Mouse (Mus musculus) liver, embryonic 16.5 days (tissue): ENCODE data around the gene Chtop. TPM values are rescaled to one million over a fixed set of nuclear protein-coding genes. Genes with fewer than 3 reads are reported as not detected.

Experiments
- ATAC-seq: fragments of 200-750 bp; cut with Nextera tagmentation; 2 replicates; pipeline ENCODE4 v1.8.0; 2017; ENCODE audit warnings: low read depth, mild to moderate bottlenecking, moderate number of reproducible peaks, moderate library complexity
- H3K27ac ChIP-seq: fragments of 300-500 bp; sonication (generic); 2 replicates; pipeline ENCODE4 v1.5.1; 2014; ENCODE audit warnings: mild to moderate bottlenecking, low read length
- H3K27me3 ChIP-seq: fragments of 300-500 bp; sonication (generic); 2 replicates; pipeline ENCODE4 v1.6.1; 2014; ENCODE audit warnings: low read depth, low read length, mixed read lengths; ENCODE audit not compliant: control insufficient read depth, insufficient read depth
- H3K36me3 ChIP-seq: fragments of 300-500 bp; sonication (generic); 2 replicates; pipeline ENCODE4 v1.6.1; 2014; ENCODE audit warnings: mild to moderate bottlenecking; ENCODE audit not compliant: control insufficient read depth, insufficient read depth
- H3K4me1 ChIP-seq: fragments of 300-500 bp; sonication (generic); 2 replicates; pipeline ENCODE4 v1.6.1; 2014; ENCODE audit warnings: low read depth, low read length, mixed read lengths; ENCODE audit not compliant: control insufficient read depth
- H3K4me2 ChIP-seq: fragments of 300-500 bp; sonication (generic); 2 replicates; pipeline ENCODE4 v1.6.1; 2014; ENCODE audit warnings: low read depth, low read length, mixed read lengths
- H3K4me3 ChIP-seq: fragments of 300-500 bp; sonication (generic); 2 replicates; pipeline ENCODE4 v1.5.1; 2014; ENCODE audit warnings: low read depth, mild to moderate bottlenecking, low read length
- H3K9ac ChIP-seq: fragments of 300-500 bp; sonication (generic); 2 replicates; pipeline ENCODE4 v1.6.1; 2014; ENCODE audit warnings: low read depth, low read length
- H3K9me3 ChIP-seq: fragments of 300-500 bp; sonication (generic); replicated peaks from 2 replicates; pipeline ENCODE4 v1.6.1; 2016; ENCODE audit warnings: low read length; ENCODE audit not compliant: control insufficient read depth
- WGBS: fragments of 180-500 bp; shearing (Covaris S2); extraction: QIAGEN DNeasy Blood & Tissue Kit; methylation state at CpG from one replicate; pipeline ENCODE4 v1.1.7; 2014; ENCODE audit not compliant: insufficient replicate concordance; 5-methylcytosine and 5-hydroxymethylcytosine counted together
- polyA plus RNA-seq: library from polyadenylated mRNA; unstranded; fragments of >200 nt; fragmentation: Nextera tagmentation; extraction: Ambion mirVana; gene quantifications from 2 replicates; pipeline ENCODE4 v1.2.1, GENCODE M21; 2015

Gene Chtop
- polyA plus RNA-seq = 38.8 and 41.2 TPM in 2 replicates

DNA sequence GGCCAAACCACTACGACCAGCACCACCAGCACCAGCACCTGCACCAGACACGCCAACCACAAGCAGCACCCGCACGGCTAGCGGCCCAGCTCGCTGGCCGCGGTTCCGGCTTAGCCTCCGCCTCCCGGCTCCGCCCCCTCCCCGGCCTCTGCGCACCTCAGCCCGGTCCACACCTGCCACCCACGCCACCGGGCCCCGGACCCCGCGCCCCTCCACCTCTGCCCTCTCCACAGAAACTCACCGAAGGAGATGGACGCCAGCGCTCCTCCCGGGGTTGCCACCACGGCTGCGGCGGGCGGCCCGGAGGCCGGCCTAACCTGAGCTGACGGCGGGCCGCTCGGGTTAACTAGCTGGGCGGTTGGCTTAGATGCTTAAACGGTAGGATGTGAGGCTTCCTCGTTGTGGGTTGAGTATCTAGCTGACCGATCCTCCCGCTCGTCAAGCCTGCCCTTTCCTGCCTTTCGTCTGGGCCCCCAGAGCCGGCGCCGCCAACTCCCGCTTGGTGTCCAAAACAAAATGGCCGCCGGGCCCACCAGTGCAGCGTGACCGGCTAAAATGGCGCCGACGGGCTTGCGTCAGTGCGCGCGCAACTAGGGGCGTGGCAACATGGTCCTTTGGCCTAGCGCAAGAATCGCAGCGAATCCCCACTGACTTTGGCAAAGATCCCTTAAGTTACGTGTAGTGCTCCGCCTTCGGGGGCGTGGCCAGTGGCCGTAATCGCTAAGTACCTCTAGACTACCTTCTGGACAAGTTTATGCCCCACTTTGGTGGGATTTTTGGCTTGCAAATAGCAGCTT lies at the start of gene Chtop:
Gene Chtop (minus strand): TSS at position 549 of the 797 bp plus-strand sequence.
- H3K9ac ChIP-seq = peak within 1 kb of the TSS; percentile 97
- H3K36me3 ChIP-seq = peaks cover 33% of the 10 kb centered on the region
- peak; percentile 92 for ATAC-seq
- no peaks in the 10 kb centered on the region for H3K27me3 ChIP-seq
- peak within 1 kb of the TSS; percentile 79 for H3K4me2 ChIP-seq
- under 1% methylated on average over 62 of the region's 66 CpGs for WGBS
- H3K9me3 ChIP-seq = no peaks in the 10 kb centered on the region
- peaks cover 21% of the 10 kb centered on the region for H3K4me1 ChIP-seq
- peak within 1 kb of the TSS; percentile 96 for H3K4me3 ChIP-seq
- H3K27ac ChIP-seq = peak within 1 kb of the TSS; percentile 92

GRCm38 (mm10) chr3:90555954-90556353 lies 46.7 kb upstream of the Chtop start:
- Histone ChIP-seq H3K4me1 (no peaks in the 10 kb centered on the region), H3K9ac (no peak overlapping the region), H3K27ac (no peak overlapping the region), H3K36me3 (no peaks in the 10 kb centered on the region), H3K27me3 (no peaks in the 10 kb centered on the region), H3K9me3 (no peaks in the 10 kb centered on the region), H3K4me3 (no peak overlapping the region), H3K4me2 (no peak overlapping the region)
- no peak for ATAC-seq
- 59% methylated on average over 5 of the region's 5 CpGs for WGBS

DNA sequence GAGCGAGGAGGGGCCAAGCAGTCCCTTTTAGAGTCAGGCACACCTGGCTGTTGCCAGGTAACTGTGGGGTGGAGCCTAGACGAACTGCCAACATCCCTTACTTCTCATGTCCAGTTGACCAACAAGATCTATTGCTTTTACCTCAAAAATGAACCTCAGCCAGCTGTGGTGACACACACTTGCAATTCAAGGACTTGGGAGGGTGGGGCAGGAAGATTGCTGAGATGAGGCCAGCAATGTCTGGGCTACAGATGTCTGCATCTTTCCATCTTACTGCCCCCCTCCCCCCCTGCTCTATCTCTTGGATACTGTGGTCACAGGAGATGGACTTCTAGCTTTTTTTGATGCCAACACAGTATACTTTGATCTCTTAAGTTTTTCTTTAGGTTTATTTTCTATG lies 42.9 kb upstream of the Chtop start:
- Histone ChIP-seq H3K4me3 (no peak overlapping the region), H3K4me2 (no peak overlapping the region), H3K36me3 (no peaks in the 10 kb centered on the region), H3K9me3 (no peaks in the 10 kb centered on the region), H3K27me3 (no peaks in the 10 kb centered on the region), H3K27ac (no peak overlapping the region), H3K9ac (no peak overlapping the region), H3K4me1 (no peaks in the 10 kb centered on the region)
- no peak for ATAC-seq
- WGBS = 50% methylated on average over 1 of the region's 2 CpGs

DNA sequence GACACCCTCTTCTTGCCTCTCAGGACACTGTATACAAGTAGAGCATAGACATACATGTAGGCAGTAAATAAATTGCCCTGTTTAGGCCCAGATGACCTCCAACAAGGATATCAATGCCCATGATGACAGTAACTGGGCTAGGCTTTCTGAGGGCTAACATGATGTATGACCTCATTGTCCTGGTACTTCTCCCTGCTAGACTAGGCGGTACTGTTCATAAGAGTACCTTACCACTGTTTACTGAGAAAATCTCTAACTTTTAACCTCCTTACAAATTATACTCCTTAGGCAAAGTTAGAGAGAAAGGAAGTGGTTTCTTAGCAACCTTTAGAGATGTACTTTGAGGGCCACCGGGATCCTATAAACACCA lies 41.1 kb upstream of the Chtop start:
- H3K9me3 ChIP-seq = no peaks in the 10 kb centered on the region
- 70% methylated on average over 2 of the region's 2 CpGs for WGBS
- ATAC-seq = no peak
- H3K4me1 ChIP-seq = no peaks in the 10 kb centered on the region
- no peak overlapping the region for H3K27ac ChIP-seq
- no peak overlapping the region for H3K4me3 ChIP-seq
- no peaks in the 10 kb centered on the region for H3K36me3 ChIP-seq
- no peak overlapping the region for H3K9ac ChIP-seq
- H3K4me2 ChIP-seq = no peak overlapping the region
- H3K27me3 ChIP-seq = no peaks in the 10 kb centered on the region

DNA sequence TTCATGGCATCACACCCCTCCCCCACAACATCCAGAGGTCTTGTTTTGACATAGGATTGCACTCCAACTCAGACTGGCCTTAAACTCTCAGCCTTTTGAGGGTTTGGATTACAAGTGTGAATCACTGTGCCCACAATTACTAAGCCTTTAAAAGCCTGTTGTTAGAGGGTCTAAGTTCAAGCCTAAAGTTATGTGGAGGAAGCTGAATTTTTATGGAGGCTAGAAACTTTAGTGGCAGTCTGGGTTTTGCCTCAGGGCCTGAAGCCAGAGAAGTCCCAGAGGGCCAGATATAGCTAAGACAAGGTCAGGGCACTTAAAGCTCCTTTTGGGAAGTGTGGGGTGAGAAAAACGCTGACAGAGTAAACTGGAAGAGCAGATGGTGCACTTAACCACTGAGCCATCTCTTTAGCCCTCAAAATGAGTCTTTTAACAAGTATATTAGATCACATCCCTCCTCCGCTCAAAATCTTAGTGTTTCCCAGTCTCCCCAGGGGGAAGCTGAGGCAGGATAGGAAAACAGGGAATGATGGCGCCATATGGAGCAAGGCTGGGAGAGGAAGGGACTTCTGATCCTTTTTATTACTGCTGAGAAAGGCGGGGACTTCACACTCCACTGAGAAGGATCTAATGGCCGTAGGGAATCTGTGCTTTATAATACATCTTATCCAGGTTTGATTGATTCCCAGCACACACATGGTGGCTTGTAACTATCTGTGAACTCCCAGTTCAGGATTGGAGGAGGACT lies 40.5 kb upstream of the Chtop start:
- Histone ChIP-seq H3K27ac (no peak overlapping the region), H3K4me1 (no peaks in the 10 kb centered on the region), H3K4me2 (no peak overlapping the region), H3K9me3 (no peaks in the 10 kb centered on the region), H3K36me3 (no peaks in the 10 kb centered on the region), H3K9ac (no peak overlapping the region), H3K4me3 (no peak overlapping the region), H3K27me3 (no peaks in the 10 kb centered on the region)
- 44% methylated on average over 5 of the region's 5 CpGs for WGBS
- no peak for ATAC-seq

- H3K9me3 ChIP-seq = no peaks in the 10 kb centered on the region
- H3K4me3 ChIP-seq = no peak overlapping the region
- H3K4me1 ChIP-seq = no peaks in the 10 kb centered on the region
- no peak overlapping the region for H3K9ac ChIP-seq
- H3K4me2 ChIP-seq = no peak overlapping the region
- ATAC-seq = no peak; the same call in 1 of the 2 replicates
- no peaks in the 10 kb centered on the region for H3K27me3 ChIP-seq
- no peaks in the 10 kb centered on the region for H3K36me3 ChIP-seq
- no peak overlapping the region for H3K27ac ChIP-seq
- 71% methylated on average over 4 of the region's 4 CpGs for WGBS
Observed at GRCm38 (mm10) chr3:90540904-90541303, 31.6 kb upstream of the Chtop start.

GRCm38 (mm10) chr3:90537905-90538296 lies 28.6 kb upstream of the Chtop start:
- no peak for ATAC-seq
- H3K9me3 ChIP-seq = no peaks in the 10 kb centered on the region
- peak overlapping the region; percentile 43 for H3K4me3 ChIP-seq
- no peaks in the 10 kb centered on the region for H3K27me3 ChIP-seq
- no peaks in the 10 kb centered on the region for H3K4me1 ChIP-seq
- H3K27ac ChIP-seq = no peak overlapping the region
- WGBS = 49% methylated on average over 5 of the region's 5 CpGs
- peak overlapping the region; percentile 28; the same call in 1 of the 2 replicates for H3K9ac ChIP-seq
- H3K36me3 ChIP-seq = no peaks in the 10 kb centered on the region
- H3K4me2 ChIP-seq = peak overlapping the region; percentile 38

DNA sequence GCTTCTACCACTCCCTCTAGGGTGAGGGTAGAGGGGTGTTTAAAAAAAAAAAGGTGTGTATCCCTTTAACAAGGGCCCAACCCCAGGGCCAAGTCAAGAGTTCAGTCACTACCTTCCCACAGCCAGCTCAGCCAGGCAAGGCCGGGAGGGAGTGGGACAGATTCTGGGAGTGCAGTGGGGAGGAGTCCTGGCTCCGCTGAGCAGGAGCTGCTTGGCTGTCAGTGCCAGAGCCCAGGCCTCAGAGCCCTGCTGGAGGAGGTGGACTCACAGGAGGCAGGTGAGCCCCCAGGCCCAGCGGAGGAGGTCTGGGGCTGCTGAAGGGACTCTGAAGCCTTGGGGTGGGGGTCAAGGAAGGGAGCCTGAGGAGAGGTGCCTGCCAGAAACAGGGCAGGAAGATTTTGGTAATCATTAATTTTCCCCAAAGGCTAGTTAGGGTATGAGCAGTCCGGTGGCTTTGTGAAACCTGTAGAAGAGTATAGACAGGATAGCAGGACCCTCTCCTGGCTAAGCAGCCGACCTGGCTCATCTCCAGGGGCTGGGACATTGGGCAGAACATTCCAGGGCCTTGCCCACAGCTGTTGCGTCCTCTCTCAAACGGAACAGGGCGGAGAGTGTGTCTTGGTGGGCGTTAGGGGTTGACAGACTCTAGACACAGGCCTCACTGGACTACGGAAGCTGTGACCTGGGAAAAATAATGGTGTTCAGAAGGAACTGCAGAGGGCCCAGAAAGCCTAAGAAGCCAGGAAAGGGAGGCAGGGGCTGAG lies 28.0 kb upstream of the Chtop start, which contains the start of gene S100a16:
Gene S100a16 (plus strand): TSS at position 114 of the 764 bp plus-strand sequence.
- Histone ChIP-seq H3K27me3 (no peaks in the 10 kb centered on the region), H3K27ac (peak within 1 kb of the TSS; percentile 64), H3K4me2 (peak within 1 kb of the TSS; percentile 38), H3K9me3 (no peaks in the 10 kb centered on the region), H3K4me3 (peak within 1 kb of the TSS; percentile 43), H3K9ac (peak within 1 kb of the TSS; percentile 41; the same call in 1 of the 2 replicates), H3K36me3 (no peaks in the 10 kb centered on the region), H3K4me1 (no peaks in the 10 kb centered on the region)
- peak; percentile 79 for ATAC-seq
- WGBS = 50% methylated on average over 10 of the region's 10 CpGs
